Mouse (Mus musculus) natural killer cell, adult 2 months (primary cell): ENCODE results near the gene Ttll11.
A peak's percentile ranks its signal among the peaks of the same experiment; 100 is the strongest.

ENCODE experiments used
- DNase-seq, 2 experiments: peaks; one replicate each; pipeline ENCODE4 v3.0.0; 2022; ENCODE audit warnings: low spot score in 2 of 2

Gene Ttll11

DNA sequence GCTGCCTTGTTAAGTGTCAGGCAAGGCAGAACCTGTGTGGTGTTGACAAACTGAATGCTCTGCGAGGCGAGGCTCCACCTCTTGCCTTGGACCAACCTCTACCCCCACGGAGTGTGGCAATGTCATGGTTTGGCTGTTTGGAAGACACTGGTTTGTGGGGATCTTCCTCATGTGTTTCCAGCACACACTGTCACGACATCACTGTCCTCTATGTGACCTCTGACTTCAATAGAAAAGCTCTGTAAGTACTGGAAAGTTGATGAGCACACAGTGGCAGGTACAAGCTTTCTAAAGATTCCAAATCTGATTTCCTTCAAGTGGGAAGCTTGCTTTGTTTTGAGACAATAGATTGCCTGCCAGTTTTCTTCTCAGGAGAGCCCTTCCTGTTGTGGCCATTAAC is 126.7 kb downstream of the Ttll11 start:
- no peak for DNase-seq

- DNase-seq: no peak
These were observed 127.6 kb downstream of the Ttll11 start for GRCm38 (mm10) chr2:35852164-35852509.

DNA sequence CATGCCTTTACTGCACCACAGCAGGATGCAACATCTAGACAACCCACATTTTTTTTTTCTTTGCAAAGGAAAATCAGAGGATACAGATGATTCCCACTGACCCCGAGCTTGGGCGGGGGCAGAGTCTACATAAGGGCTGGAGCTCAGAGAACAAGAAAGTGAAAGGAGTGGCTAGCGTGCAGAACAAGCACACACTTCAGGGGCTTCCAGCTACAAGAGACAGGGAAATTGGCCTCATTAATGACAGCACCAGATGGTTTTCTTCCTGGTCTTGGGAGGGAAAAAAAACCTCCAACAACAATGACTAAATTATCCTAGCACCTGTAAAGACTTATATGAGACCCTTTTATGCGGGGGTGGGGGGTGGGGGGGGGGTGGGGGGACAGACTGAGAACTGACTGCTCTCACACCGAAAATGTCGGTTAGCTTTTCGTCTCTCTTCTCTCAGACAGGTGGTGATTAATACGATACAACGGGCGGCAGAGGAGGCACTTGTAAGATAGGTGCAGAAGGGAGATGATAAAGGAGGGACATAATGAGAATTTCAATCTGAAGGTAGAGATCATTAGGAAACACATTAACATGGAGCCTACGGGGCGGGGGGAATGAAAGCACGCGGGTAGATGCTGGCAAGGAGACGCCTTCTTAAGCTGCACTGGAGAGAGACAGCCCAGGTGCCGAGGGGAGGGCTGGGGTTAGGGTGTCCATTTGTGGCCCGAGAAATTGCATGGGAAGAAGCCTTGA is 128.1 kb downstream of the Ttll11 start:
- no peak for DNase-seq

DNA sequence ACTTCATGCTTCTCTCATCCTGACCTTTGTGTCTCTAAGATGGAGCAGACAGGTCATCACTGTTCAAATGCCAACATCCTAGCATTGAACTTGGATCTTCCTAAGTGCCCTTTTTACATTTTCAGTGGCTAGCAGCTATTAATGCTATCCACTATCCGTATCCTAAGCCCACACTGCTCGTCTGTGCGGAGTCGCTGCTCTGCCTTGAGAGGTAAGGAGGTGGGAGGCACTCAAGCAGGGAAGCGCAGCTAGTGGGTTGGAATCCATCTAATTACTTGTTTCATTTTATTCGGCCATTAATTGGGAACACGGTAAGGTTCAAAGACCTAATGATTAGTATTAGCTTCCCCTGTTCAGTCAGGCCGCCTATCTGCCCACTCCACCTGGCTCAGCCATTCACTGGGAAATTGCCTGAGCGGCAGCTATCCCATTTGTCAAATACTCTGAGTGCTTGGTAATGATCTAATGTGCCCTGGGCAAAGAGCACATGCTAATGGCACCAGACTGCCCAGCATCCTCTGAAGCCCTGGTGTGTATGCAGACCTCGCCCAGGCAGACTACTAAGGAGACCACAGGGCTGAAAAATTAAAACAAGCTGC is 130.0 kb downstream of the Ttll11 start:
- DNase-seq: no peak

- DNase-seq: no peak
These were observed 133.9 kb downstream of the Ttll11 start for GRCm38 (mm10) chr2:35845611-35846504.

DNA sequence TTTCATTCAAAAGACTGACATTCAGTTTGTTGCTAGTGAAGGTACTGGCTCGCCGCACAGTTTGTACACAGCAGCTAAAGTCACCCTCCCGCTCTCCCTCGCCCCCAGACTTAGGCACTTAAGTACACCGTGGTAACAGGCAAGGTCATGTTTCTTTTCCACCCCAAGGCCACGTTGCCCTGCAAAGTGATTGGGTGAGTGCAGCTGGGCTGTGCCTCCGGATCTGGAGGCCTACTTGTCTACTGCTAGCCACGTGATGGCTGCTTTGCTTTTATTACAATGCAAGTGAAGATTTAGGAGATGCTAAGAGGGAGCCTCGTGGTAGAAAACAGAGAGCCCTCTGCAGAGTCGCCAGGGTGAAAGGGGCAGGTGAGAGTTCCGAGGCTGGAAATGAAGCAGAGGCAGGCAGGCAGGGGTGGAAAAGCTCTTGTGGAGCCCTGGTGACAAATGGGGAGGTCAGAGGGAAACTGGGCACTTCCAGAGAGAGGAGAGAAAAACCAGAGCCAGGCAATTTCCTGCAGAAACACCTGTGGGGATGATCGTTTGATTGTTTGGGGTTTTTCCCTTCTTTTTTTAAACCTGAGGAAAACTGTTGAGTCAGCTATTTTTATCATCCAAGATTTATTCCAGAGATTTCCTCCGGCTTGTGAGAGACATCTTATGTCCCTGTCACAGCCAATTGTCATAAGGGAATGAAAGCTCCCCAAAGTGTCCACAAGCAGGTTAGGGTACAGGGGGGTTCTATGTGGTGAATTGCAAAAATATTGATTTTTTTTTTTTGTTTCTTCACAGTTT is 135.6 kb downstream of the Ttll11 start:
- no peak for DNase-seq

GRCm38 (mm10) chr2:35842780-35843474 is 136.8 kb downstream of the Ttll11 start:
- no peak for DNase-seq

GRCm38 (mm10) chr2:35841841-35842420 is 137.8 kb downstream of the Ttll11 start:
- no peak for DNase-seq

- peak in 1 of 2 experiments; percentile 58 for DNase-seq
These were observed 138.5 kb downstream of the Ttll11 start for GRCm38 (mm10) chr2:35840956-35841816.

DNA sequence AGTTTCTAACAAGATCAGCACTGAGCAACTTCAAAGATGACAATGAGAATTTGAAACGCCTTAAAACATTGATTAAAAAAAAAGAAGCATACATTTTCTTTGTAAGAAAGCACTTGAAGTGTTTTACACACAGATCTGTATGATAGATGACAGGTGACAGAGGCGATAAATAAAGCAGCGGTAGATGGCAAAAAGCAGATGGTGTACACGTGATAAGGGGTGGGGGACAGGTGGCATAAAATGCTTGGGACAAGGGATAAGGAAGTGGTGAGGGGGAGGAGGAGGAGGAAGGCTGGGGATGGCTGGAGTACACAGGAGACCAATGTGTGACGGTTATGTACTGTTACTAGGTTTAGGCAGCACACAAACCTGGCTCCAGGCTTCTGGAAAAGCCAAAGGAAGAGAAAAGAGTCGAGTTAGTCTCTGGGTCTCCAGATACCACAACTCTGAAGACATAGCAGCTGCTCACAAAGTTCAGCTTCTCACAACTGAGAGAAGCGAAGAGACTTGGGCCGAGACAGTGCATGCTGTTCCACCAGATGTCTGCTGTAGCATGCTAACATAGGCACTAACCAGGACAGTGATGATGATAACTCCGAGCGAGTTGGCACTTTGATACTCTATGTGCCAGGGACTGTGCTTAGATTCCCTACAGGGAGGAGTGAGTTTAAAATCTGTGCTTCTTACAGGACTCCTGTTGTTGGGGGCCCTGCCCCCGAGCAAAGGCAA is 140.8 kb downstream of the Ttll11 start:
- no peak for DNase-seq

DNA sequence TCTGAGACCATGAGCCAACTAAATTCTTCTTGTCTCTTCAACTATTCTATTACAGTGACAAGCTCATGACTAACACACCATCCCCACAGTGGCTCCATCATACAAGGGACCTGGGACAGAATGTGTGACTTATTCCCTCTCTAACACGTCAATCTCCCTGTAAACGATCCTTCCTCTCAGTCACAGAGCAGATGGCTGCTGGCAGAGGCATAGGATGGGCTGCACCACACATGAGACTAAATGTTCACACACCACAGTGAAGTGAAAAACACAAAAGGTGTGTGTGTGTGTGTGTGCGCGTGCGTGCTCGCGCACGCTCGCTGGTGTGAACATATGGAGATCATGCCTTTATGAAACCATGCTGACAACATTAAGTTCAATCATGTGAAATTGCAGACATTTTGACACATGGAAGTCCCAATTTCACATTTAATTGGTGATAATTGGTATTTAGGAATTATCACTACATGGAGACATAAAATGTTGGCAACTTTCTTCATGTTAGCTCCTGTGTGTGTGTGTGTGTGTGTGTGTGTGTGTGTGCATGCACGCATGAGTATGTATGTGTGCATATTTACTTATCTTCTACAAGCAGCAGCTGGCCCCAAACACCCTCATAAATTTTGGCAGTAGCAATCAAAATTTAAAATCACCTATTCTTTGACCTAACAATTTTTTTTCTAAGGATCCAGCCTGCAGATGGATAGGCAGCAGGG is 145.4 kb downstream of the Ttll11 start:
- DNase-seq: no peak

- DNase-seq: no peak
These were observed 146.2 kb downstream of the Ttll11 start for GRCm38 (mm10) chr2:35833546-35833945.

DNA sequence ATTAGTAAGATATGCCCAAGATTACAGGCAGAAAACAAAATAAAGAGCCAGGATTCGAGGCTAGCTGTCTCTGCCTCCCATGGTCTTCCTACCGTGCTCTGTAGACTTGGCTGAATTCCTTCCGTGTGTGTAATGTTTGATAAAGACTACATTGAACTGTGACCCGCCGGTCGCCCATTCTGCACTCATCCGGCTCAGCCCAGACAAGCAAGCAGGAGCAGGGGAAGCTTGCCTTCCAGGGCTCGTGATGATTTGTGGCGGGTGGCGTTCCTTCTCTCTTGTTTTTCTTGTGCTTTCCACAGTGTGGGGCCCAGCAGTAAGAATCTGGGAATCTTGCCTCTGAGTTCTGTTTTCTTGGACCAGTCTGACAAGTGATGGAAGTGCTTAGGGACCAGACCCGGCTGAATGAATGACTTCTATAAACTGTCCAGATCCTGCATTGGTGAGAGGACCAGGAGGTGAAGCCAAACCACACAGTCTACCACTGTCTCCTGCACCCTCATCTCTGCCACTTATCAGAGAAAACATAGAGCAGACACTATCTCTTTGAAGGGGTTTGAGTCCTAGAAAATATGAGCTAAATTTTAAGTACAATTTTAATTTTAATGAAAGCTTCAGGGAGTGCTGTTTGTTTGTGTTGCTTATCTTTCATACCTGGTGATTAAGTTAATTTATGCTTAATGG is 146.8 kb downstream of the Ttll11 start:
- DNase-seq: no peak

DNA sequence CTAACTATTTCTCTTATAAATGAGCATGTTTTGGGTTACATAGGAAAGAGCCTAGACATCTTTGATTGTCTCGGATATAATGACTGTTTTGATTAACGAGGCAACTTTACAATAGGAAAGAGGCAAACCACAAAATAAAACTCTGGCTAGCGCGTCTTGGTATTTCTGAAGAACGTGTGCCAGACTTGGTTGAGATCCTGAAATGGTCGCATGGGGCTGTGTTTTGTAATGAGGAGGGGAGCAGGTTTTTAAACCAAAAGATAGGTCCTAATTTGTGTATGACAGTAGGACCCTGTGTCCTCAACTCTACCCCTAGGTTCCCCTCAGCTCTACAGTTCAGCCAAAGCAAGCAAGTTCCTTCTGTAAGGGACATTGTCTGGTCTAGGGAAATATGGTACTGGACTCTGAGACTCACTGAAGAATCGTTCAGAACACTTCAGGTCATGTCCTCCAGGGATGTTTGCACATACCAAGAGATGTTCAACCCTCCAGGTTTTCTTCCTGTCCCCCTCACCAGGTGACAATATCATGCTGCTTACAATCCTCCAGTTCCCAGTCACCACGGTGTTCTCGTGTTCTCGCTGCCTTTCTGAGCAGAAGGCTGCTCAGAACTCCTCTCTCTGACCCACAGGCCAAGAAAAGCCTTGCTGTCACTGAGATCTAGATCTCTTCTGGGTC is 147.7 kb downstream of the Ttll11 start:
- no peak for DNase-seq

- peak; percentile 7 to 25 for DNase-seq
These were observed 148.5 kb downstream of the Ttll11 start for GRCm38 (mm10) chr2:35830966-35831903.

DNA sequence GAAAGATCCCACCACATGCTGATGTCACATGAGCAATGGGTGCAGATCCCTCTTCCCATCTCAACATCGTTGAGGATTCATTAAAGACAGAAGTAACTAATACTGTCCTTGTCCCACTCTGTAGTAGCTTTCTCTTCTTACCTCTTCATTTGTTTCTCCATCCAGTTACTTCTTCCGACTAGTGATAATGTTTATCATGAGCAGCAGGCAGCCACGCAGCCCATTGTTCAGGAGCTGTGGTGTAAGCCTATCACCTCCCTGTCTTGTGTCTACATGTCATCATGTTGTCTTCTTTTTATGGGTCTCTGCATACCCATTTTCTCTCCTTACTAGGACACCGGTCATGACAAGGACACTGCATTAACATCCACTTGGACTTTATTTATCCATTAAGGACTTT is 150.6 kb downstream of the Ttll11 start:
- no peak for DNase-seq
